Mouse (Mus musculus): ENCODE data around the gene Pim3.

DNA sequence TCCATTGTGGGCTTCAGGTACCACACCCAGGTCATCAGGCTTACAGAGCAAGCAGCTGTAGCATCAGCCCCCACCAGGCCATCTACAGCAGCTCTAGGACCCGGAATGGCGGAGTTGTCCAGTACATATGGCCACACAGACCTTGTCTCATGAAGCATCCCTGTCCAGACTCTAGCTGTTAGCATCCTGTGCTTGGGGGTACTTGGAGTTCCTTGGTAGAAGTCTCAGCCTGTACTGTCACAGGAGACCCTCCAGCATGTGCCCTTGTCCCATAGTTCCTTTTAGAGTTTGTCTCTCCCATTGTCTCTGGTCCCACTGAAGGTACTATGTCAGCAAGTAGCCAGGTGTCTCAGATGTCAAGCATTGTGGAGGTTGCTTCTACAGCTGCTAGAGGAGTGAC, 12.4 kb upstream of the Pim3 start:
- TF ChIP-seq CTCF (IDR thresholded peaks at IDR 0.05; ENCODE audit: low read depth, low read length): no peak
- TF ChIP-seq POLR2A (IDR thresholded peaks at IDR 0.05; ENCODE audit: extremely low read depth, insufficient read depth, low read length): no peak
